Mouse (Mus musculus): ENCODE results near the gene Tmem100. TPM values are rescaled to one million over a fixed set of nuclear protein-coding genes. Genes with fewer than 3 reads are reported as not detected.

Gene Tmem100
- polyA plus RNA-seq, 1 experiment from 2014 or later: 6.6 TPM

DNA sequence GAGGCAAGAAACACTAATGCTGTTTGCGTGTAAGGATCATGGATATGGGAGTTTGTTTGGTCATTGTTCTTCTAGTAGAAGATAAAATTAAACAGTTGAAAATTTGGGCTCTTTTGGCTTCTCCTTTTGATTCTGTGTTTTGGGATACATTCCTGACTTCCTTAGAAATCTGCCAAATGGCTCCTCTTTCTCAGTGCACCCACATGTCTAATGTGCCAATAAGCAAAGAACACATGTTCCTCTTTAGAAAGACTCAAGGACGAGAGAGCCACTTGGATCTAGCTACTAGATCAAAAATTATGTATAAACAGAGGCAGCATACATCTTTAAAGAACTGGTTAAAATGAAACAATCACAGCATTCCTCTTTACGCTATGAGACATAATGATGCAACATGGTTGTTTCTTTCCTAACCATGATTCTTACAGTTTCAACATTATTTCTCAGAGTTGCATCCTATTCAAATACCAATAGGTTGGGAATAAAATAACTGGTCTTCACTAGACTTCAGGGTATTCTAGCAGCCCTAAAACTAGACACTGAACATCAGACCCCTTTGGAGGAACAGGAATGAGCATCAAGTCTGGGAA, 50.6 kb downstream of the Tmem100 start:
- Histone ChIP-seq H3K9ac (no peak overlapping the region), H3K36me3 (replicated peaks) (no peaks in the 10 kb centered on the region), H3K27me3 (no peaks in the 10 kb centered on the region), H3K27ac (no peak overlapping the region), H3K4me2 (no peak overlapping the region), H3K4me3 (replicated peaks) (no peak overlapping the region), H3K9me3 (no peaks in the 10 kb centered on the region), H3K4me1 (peaks cover 4% of the 10 kb centered on the region; the same call in 1 of the 2 replicates)
- ATAC-seq (ENCODE audit: low FRiP score): no peak
- 92% methylated on average over 3 of the region's 3 CpGs for WGBS

DNA sequence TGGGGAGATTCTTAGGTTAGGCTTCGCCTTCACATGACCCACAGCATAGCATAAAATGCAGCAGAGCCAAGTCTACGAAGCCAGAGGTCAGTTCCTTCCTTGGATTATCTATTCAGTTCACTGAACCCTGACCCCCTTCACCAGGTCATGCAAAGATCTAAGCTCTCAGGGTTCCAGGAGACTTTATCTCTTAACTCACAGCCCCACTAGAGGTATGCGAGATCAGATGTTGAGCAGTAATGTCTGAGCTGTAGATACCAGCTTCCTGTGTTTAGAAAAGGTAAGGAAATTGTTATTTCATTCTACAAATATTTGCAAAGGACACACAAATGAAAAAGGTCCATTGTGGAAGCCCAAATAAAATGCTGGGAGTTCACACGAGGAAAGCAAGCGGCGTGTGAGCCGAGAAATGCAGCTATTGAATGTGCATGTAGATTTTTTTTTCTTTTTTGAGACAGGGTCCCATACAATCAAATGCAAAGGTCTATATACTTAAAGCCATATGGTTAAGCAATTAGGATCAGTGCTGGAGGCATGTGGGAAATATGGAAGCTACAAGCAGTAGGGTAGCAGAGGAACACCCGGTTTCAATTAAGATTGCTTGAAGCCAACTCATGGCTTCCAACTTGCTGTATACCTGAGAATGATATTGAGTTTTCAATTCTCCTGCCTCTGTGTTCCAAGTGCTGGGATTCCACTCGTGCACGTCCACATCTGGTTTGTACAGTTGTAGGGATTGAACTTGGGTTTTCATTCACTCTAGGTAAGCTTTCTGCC, 51.9 kb downstream of the Tmem100 start:
- Histone ChIP-seq H3K36me3 (replicated peaks) (no peaks in the 10 kb centered on the region), H3K4me3 (replicated peaks) (no peak overlapping the region), H3K9ac (no peak overlapping the region), H3K27ac (no peak overlapping the region), H3K4me2 (no peak overlapping the region), H3K4me1 (peaks cover 4% of the 10 kb centered on the region; the same call in 1 of the 2 replicates), H3K27me3 (no peaks in the 10 kb centered on the region), H3K9me3 (no peaks in the 10 kb centered on the region)
- no peak for ATAC-seq (ENCODE audit: low FRiP score)
- 87% methylated on average over 10 of the region's 10 CpGs for WGBS

DNA sequence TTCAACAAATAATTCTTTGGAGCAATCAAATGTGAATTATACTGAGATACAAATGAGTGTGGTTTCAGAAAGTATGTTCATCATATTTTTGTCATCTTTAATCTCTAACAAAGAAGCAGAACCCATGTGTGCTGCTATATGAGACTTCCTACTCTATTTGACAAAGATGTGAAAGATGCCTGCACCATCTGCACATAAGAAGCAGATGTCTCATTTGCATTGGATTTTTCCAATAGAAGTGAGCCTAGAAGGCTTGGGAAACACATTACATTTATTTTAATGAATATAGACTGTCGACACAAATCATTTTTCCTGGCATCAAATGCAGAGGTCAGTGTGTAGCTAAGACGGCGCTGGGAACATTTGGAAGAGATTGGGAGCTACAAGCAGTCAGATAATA, 52.9 kb downstream of the Tmem100 start:
- H3K9me3 ChIP-seq: no peaks in the 10 kb centered on the region
- H3K36me3 ChIP-seq (replicated peaks): no peaks in the 10 kb centered on the region
- no peaks in the 10 kb centered on the region for H3K27me3 ChIP-seq
- H3K4me3 ChIP-seq (replicated peaks): no peak overlapping the region
- H3K9ac ChIP-seq: no peak overlapping the region
- ATAC-seq (ENCODE audit: low FRiP score): no peak
- H3K27ac ChIP-seq: no peak overlapping the region
- H3K4me1 ChIP-seq: peaks cover 4% of the 10 kb centered on the region; the same call in 1 of the 2 replicates
- WGBS: 82% methylated on average over 3 of the region's 3 CpGs
- no peak overlapping the region for H3K4me2 ChIP-seq

DNA sequence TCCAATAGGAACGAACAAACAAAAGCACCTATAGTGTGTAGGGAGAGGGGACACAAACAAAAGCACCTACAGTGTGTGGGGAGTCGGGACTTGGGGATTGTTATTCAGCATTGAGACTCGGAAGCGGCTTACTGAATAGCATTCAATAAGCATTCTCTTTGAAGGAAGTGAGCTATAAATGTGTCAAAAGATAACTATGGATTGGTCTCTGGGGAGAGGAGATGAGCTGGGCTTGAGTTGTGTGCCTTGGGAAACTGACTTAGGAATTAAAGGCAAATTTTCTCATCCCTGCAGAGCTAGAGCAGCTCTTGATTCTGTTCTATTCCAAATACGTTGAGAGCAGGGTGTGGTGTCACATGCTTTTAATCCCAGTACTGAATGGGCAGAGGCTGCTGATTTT, 54.0 kb downstream of the Tmem100 start:
- 56% methylated on average over 5 of the region's 5 CpGs for WGBS
- H3K27me3 ChIP-seq: no peaks in the 10 kb centered on the region
- peaks cover 4% of the 10 kb centered on the region; the same call in 1 of the 2 replicates for H3K4me1 ChIP-seq
- H3K9me3 ChIP-seq: no peaks in the 10 kb centered on the region
- H3K9ac ChIP-seq: no peak overlapping the region
- no peak for ATAC-seq (ENCODE audit: low FRiP score)
- no peak overlapping the region for H3K4me2 ChIP-seq
- H3K36me3 ChIP-seq (replicated peaks): no peaks in the 10 kb centered on the region
- no peak overlapping the region for H3K27ac ChIP-seq
- H3K4me3 ChIP-seq (replicated peaks): no peak overlapping the region

Other genes with a start within 250 kb of the Tmem100 start
- 5.1 and 6.2 TPM in 2 replicates for gene Pctp, start 27.5 kb upstream of the Tmem100 start, polyA plus RNA-seq (2016; fragmentation: Nextera tagmentation; extraction: Ambion mirVana)
- gene Gm45716, start 157.3 kb downstream of the Tmem100 start, polyA plus RNA-seq (2016; fragmentation: Nextera tagmentation; extraction: Ambion mirVana): 18.4 and 20.0 TPM in 2 replicates
- 57.7 and 59.9 TPM in 2 replicates for gene Mmd, start 219.1 kb downstream of the Tmem100 start, polyA plus RNA-seq (2016; fragmentation: Nextera tagmentation; extraction: Ambion mirVana)

Data from forebrain, embryonic 12.5 days (tissue).